Mouse (Mus musculus): ENCODE results near the gene Trim41. TPM values are rescaled to one million over a fixed set of nuclear protein-coding genes. Genes with fewer than 3 reads are reported as not detected.

Gene Trim41
- total RNA-seq, 4 experiments from 2014 or later, result 13.7 to 25.0 (median 20.8) TPM

GRCm38 (mm10) chr11:48816281-48816781 is 822 bp downstream of the Trim41 start:
- DNase-seq (ENCODE audit: low spot score in 2 of 2), result no peak

DNA sequence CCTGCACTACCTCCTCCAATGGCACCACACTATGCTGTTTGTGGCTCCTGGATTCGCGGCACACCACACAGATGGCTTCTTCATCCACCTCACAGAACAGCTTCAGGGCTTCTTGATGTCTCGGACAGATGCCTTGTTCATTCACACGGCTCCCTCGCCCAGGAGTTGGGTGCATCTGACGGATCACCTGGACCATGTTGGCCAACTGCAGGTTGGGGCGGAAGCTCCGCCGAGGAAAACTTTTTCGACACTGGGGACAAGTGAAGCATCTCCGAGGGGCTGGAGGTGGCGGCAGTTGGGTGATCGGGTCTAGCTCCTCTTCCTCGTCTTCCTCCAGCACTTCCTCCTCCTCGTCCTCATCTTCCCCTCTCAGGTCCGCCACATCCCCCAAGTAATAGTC is 1.3 kb downstream of the Trim41 start:
- DNase-seq (ENCODE audit: low spot score in 2 of 2), result no peak

- no peak for DNase-seq (ENCODE audit: low spot score in 2 of 2)
These were observed 3.4 kb downstream of the Trim41 start for GRCm38 (mm10) chr11:48813782-48814181.

DNA sequence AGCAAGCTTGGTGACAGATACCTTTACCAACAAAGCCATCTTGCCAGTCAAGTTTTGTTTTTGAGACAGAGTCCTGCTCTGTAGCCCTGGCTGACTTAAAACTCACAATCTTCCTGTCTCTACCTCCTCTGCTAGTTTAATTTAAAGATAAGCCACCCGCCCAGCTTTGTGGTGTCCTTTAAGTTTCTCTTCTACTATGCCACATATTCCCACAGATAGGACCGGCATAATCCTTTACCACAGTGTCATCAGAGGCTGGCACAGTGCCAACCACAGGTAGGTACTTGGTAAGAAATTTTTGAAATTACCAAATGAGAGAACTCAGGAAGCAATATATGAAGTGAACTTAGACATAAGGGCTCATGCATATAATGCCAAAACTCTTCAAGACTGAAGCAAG is 7.0 kb downstream of the Trim41 start:
- DNase-seq (ENCODE audit: low spot score in 2 of 2), result no peak

DNA sequence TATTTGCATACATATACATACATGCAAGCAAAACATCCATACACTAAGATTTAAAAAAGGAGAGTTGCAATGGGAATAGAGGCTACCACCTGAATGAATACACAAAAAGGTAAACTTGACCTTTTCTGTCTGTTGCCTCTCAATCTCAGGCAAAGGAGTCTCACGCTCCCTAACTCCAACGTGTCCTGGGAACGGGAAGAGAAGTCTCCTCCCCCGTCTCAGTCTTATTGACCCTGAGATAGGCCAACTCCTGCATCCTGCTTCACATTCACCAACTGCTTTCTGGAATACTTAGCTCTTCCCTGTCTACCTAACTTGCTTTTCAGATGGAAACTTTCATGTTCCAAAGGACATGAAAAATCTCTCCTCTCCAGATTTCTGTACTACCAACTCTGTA is 7.7 kb downstream of the Trim41 start:
- DNase-seq (ENCODE audit: low spot score in 2 of 2), result no peak

GRCm38 (mm10) chr11:48808737-48809433 is 8.3 kb downstream of the Trim41 start:
- peak in 1 of 2 experiments; percentile 9 for DNase-seq (ENCODE audit: low spot score in 2 of 2)

DNA sequence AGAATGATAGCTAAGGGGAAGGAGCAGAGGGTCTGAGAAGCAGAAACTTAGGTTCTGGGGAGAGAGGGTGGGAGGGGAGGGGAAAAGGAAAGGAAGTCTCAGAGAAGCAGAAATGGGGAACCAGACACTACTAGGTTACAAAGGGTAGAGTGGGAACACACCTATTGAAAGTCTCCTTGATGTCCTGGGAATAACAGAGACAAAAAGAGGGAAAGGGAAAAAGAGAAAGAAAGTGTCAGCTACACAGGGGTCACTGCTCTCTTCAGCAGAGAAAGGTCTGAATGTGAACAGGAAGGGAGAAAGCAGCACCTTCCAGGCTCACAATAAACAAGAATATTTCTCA is 8.9 kb downstream of the Trim41 start:
- DNase-seq (ENCODE audit: low spot score in 2 of 2), result no peak

DNA sequence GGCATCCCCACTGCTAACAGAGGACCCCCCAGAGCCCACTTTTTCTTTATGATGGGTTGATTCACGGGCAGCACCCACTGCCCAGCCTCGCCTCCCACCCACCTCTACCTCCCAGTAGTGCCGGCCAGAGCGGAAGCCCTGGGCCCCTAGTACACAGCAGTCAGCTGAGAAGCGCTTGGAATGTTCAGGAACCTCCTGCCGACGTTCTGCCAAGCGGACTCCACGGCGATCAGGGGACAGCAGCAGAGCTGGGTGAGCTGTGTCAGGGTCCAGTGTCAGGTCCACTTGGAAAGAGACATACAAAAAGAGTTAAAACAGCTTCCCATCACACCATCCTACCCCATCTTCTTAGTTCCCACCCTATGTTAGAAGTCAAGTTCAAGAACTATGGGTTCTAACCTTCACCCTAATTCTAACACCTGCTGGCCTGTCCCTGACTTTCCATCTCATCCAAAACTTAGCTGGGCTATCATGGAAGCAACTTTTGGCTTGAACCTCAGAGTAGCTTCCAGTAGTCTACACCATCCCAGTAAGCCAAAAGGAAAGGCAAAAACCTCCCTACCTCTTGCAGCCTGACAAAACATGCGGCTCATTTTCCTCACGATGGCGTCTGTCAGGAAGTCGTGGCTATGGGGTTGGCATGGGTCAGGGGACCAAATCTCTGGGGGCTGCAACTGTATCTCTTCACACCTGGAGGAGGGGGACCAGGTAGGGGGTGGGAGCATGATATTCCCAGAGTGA is 9.4 kb downstream of the Trim41 start:
- DNase-seq (ENCODE audit: low spot score in 2 of 2), result no peak

- no peak for DNase-seq (ENCODE audit: low spot score in 2 of 2)
These were observed 10.1 kb downstream of the Trim41 start for GRCm38 (mm10) chr11:48806856-48807562.

GRCm38 (mm10) chr11:48804922-48805321 is 12.2 kb downstream of the Trim41 start:
- no peak for DNase-seq (ENCODE audit: low spot score in 2 of 2)

DNA sequence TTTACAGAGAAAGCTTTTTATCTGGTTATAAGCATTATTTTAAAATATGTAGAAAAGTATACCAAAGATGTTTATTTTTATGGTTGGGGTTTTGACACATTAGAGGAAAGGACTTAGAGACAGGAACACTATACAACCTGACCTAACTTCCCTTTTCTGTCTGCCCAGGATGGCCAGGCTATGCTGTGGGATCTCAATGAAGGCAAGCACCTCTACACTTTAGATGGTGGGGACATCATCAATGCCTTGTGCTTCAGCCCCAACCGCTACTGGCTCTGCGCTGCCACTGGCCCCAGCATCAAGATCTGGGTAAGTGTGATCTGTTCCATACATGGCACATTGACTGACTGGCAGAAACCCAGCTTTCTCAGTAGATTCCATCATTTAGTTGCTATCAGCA is 13.2 kb downstream of the Trim41 start:
- DNase-seq (ENCODE audit: low spot score in 2 of 2), result no peak

DNA sequence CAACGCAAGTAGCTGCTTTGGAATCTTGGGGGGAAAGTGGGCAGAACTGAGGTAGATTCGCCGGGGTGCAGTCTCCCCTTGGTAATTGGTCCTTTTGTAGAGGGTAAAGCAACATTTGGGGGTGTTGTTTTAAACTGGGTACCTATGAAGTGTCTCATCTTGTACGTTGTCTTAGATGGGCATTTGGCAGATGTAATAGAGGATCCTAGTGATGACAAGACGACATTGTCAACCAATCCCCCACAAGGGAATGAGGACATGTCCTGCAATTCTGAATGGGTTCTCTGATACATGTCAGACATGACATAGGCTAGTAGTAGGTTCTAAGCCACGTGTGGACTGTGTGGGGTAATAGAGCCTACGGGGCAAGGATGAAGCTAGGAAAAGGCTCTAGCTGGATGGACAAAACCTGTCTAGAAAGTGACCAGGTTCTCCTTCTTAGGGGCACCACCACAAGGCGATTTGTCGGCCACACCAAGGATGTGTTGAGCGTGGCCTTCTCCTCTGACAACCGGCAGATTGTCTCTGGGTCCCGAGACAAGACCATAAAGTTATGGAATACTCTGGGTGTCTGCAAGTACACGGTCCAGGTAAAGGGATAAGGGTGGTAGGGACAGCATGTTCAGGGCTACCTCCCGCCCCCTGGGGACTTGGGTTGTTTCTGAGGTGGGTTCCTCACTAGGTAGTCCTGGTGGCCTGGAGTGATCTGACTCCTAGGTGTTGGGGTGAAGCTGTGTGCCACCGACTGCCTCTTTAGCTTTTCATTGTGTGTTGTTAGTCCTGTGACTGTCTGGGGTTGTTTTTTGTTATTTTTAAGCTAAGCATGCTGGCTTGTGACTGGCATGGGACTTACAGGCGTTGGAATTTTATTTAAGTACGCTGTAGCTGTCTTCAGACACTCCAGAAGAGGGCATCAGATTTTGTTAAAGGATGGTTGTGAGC is 15.1 kb downstream of the Trim41 start:
- DNase-seq (ENCODE audit: low spot score in 2 of 2), result no peak

DNA sequence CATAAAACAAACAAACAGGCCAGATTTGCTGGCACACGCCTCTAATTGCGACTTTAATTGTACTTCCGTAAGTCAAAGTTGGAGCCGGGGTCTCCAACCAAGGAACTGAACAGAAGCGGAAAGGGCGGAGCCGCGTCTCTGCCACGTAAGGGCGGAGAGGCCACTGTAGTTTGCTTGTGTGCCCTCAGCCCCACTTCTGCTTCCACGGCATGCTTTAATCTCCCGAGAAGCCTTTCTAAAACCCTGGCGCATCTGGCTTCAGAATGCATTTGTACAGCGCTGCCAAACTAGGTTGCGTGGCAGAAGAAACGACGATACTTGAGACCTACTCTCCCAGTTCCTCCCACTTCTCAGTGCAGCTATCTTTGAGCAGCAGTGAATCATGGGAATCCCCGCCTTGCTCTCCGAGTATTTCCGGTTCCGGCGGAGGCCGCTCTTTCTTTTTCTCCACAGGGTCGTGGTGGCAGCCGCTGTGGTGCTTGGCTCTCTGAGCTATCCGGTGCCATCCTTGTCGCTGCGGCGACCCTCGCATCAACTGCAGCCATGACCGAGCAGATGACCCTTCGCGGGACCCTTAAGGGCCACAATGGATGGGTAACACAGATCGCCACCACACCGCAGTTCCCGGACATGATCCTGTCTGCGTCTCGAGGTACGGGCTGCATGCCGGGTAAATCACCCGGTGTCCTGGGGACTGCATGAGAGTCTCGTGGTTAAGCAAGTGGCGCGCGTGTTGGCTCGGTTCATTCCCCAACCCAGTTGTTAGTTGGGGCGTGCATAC is 17.0 kb downstream of the Trim41 start, which contains the start of gene Rack1:
Gene Rack1 (plus strand): TSS at position 412 of the 781 bp plus-strand sequence.
- peak; percentile 77 to 79 for DNase-seq (ENCODE audit: low spot score in 2 of 2)

GRCm38 (mm10) chr11:48798984-48799920 is 17.9 kb downstream of the Trim41 start:
- no peak for DNase-seq (ENCODE audit: low spot score in 2 of 2)

GRCm38 (mm10) chr11:48798308-48798707 is 18.8 kb downstream of the Trim41 start:
- DNase-seq (ENCODE audit: low spot score in 2 of 2), result no peak

GRCm38 (mm10) chr11:48797287-48797686 is 19.9 kb downstream of the Trim41 start:
- DNase-seq (ENCODE audit: low spot score in 2 of 2), result no peak

DNA sequence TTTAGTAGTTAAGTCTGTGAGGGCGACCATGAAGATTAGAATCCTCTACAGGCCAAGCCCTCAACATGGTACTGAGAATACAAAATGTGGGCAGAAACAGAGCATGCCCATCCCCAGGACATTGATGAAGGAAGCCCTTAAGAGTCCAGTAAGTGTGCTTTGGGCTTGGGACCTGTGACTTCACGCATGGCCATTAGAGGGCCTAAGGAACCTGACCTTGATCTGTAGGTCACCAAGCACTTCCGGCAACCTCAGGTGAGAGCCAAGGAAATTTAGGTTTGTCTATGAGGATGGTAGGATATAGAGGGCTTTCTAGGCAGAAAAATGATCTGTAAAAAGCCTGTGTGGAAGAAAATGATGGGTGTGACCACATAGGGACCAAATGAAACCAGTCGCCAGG is 20.9 kb downstream of the Trim41 start:
- no peak for DNase-seq (ENCODE audit: low spot score in 2 of 2)

DNA sequence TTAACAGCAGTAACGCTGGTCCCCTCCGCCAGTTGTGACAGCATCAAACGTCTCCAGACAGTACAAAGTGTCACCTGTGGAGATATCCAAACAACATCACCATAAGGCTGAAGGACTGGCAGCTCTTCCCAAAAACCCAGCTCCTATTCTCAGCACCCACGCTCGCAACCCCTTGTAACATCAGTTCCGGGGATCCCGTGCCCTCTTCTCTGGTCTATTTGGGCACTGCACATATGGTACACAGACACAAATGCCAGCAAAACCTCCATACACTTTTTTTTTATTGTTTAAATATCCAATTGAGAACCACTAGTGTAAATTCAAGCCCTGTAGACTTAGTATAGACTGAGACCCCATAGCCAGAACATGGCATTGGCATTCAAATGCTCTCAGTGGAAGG is 21.9 kb downstream of the Trim41 start:
- DNase-seq (ENCODE audit: low spot score in 2 of 2), result no peak

DNA sequence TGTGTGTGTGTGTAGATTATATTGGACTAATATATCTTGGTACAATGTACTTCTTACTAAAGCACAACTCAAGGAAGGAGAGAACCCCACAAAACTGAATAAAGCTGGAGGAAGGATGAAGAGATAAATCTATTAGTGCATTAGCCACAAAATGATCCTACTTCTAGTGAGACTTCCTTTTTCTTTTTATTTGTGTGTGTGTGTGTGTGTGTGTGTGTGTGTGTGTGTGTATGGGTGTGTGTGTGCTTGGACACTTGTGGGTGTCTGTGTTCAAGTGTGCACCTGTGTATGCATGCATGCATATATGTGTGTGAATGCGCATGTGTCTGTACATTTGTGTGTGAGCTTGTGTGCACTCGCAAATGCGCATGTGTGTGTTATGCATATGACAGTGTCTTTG is 24.0 kb downstream of the Trim41 start:
- no peak for DNase-seq (ENCODE audit: low spot score in 2 of 2)

Data from gastrocnemius, adult 8-10 months (tissue).